Mouse (Mus musculus) liver, embryonic 14.5 days (tissue): ENCODE data around the gene Sult5a1.

ENCODE experiments used
- CTCF ChIP-seq: IDR thresholded peaks from 2 replicates; pipeline ENCODE4 v1.5.1; 2016; ENCODE audit warnings: antibody characterized with exemption, low read depth, control low read depth
- EP300 ChIP-seq: IDR thresholded peaks from 2 replicates; pipeline ENCODE4 v1.6.1; 2016; ENCODE audit warnings: antibody characterized with exemption, low read depth

DNA sequence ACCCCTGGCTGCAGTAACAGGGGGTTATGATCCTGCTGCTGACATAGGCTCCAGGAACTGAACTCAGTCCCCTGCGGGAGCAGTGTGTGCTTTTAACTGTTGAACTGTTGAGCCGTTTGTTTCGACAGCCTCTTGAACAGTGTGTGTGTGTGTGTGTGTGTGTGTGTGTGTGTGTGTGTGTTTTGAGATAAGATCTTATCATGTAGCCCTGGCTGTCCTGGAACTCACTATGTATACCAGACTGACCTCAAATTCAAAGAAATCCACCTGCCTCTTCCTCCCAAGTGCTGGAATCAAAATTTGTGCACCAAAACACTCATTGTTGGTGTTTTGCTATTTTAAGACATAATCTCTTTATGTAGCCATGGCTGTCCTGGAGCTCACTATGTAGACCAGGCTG lies 43.5 kb downstream of the Sult5a1 start:
- no peak for TF ChIP-seq EP300
- TF ChIP-seq CTCF: no peak
